Mouse (Mus musculus) lung, embryonic 15.5 days (tissue): ENCODE data around the gene Exosc3. TPM values are rescaled to one million over a fixed set of nuclear protein-coding genes. Genes with fewer than 3 reads are reported as not detected.

Experiments
- ATAC-seq: fragments of 200-750 bp; cut with Nextera tagmentation; 2 replicates; pipeline ENCODE4 v1.8.0; 2017; ENCODE audit warnings: moderate number of reproducible peaks, borderline replicate concordance; ENCODE audit not compliant: low FRiP score, low TSS enrichment; ENCODE audit errors: extremely low read depth
- H3K27ac ChIP-seq: fragments of 300-500 bp; sonication (generic); 2 replicates; pipeline ENCODE4 v1.5.1; 2015; ENCODE audit warnings: moderate library complexity, mild to moderate bottlenecking, inconsistent platforms
- H3K27me3 ChIP-seq: fragments of 300-500 bp; sonication (generic); 2 replicates; pipeline ENCODE4 v1.6.1; 2015; ENCODE audit warnings: inconsistent platforms
- H3K36me3 ChIP-seq: fragments of 300-500 bp; sonication (generic); 2 replicates; pipeline ENCODE4 v1.6.1; 2015; ENCODE audit warnings: inconsistent platforms
- H3K4me1 ChIP-seq: fragments of 300-500 bp; sonication (generic); 2 replicates; pipeline ENCODE4 v1.6.1; 2015; ENCODE audit warnings: inconsistent platforms
- H3K4me2 ChIP-seq: fragments of 300-500 bp; sonication (generic); 2 replicates; pipeline ENCODE4 v1.6.1; 2015; ENCODE audit warnings: inconsistent platforms, mild to moderate bottlenecking, moderate library complexity
- H3K4me3 ChIP-seq: fragments of 300-500 bp; sonication (generic); 2 replicates; pipeline ENCODE4 v1.5.1; 2015; ENCODE audit warnings: mild to moderate bottlenecking, inconsistent platforms
- H3K9ac ChIP-seq: fragments of 300-500 bp; sonication (generic); 2 replicates; pipeline ENCODE4 v1.6.1; 2015; ENCODE audit warnings: inconsistent platforms
- H3K9me3 ChIP-seq: fragments of 300-500 bp; sonication (generic); 2 replicates; pipeline ENCODE4 v1.6.1; 2016; ENCODE audit warnings: inconsistent platforms
- WGBS: fragments of 180-500 bp; shearing (Covaris S2); methylation state at CpG from one replicate; pipeline ENCODE4 v1.1.7; 2015; 5-methylcytosine and 5-hydroxymethylcytosine counted together
- polyA plus RNA-seq: library from polyadenylated mRNA; unstranded; fragments of >200 nt; fragmentation: Nextera tagmentation; extraction: Ambion mirVana; gene quantifications from 2 replicates; pipeline ENCODE4 v1.2.1, GENCODE M21; 2015

The Exosc3 gene
- polyA plus RNA-seq, 1 experiment from 2014 or later, result 82.8 TPM

- H3K27me3 ChIP-seq, result no peaks in the 10 kb centered on the region
- no peak for ATAC-seq
- H3K9me3 ChIP-seq, result no peaks in the 10 kb centered on the region
These were observed 10.1 kb downstream of the Exosc3 start for GRCm38 (mm10) chr4:45332466-45332865.

GRCm38 (mm10) chr4:45331139-45331538 is 11.4 kb downstream of the Exosc3 start:
- Histone ChIP-seq H3K27me3 (no peaks in the 10 kb centered on the region), H3K4me3 (no peak overlapping the region), H3K36me3 (no peaks in the 10 kb centered on the region), H3K4me2 (no peak overlapping the region), H3K9me3 (no peaks in the 10 kb centered on the region), H3K9ac (no peak overlapping the region), H3K27ac (no peak overlapping the region), H3K4me1 (no peaks in the 10 kb centered on the region)
- WGBS, result 54% methylated on average over 7 of the region's 7 CpGs
- ATAC-seq, result no peak

More at GRCm38 (mm10) chr4:45332466-45332865, 10.1 kb downstream of the Exosc3 start:
- Histone ChIP-seq H3K36me3 (no peaks in the 10 kb centered on the region), H3K4me3 (no peak overlapping the region), H3K4me1 (no peaks in the 10 kb centered on the region), H3K4me2 (no peak overlapping the region), H3K9ac (no peak overlapping the region), H3K27ac (no peak overlapping the region)
- 44% methylated on average over 3 of the region's 3 CpGs for WGBS

GRCm38 (mm10) chr4:45320159-45320816 is 22.2 kb downstream of the Exosc3 start:
- Histone ChIP-seq H3K4me2 (peak overlapping the region; percentile 71), H3K4me3 (peak overlapping the region; percentile 99), H3K36me3 (peaks cover 18% of the 10 kb centered on the region; the same call in 1 of the 2 replicates), H3K27ac (peak overlapping the region; percentile 93), H3K9ac (peak overlapping the region; percentile 94), H3K4me1 (peaks cover 18% of the 10 kb centered on the region), H3K9me3 (no peaks in the 10 kb centered on the region), H3K27me3 (peaks cover 10% of the 10 kb centered on the region)
- peak; percentile 91 for ATAC-seq
- whole genome bisulfite sequencing, result under 1% methylated on average over 56 of the region's 56 CpGs

- 100% methylated on average over 2 of the region's 2 CpGs for WGBS
- H3K36me3 ChIP-seq, result peaks cover 30% of the 10 kb centered on the region
- H3K27ac ChIP-seq, result no peak overlapping the region
- no peaks in the 10 kb centered on the region for H3K27me3 ChIP-seq
- no peaks in the 10 kb centered on the region for H3K4me1 ChIP-seq
- H3K9me3 ChIP-seq, result no peaks in the 10 kb centered on the region
- no peak overlapping the region for H3K4me3 ChIP-seq
- ATAC-seq, result no peak
- H3K9ac ChIP-seq, result no peak overlapping the region
- H3K4me2 ChIP-seq, result no peak overlapping the region
These were observed 31.5 kb downstream of the Exosc3 start for GRCm38 (mm10) chr4:45311056-45311455.

GRCm38 (mm10) chr4:45308606-45309005 is 33.9 kb downstream of the Exosc3 start:
- H3K9me3 ChIP-seq, result no peaks in the 10 kb centered on the region
- H3K4me2 ChIP-seq, result no peak overlapping the region
- H3K27me3 ChIP-seq, result no peaks in the 10 kb centered on the region
- WGBS, result 85% methylated on average over 6 of the region's 6 CpGs
- ATAC-seq, result no peak
- no peak overlapping the region for H3K9ac ChIP-seq
- no peak overlapping the region for H3K27ac ChIP-seq
- no peak overlapping the region for H3K4me3 ChIP-seq
- H3K36me3 ChIP-seq, result peaks cover 35% of the 10 kb centered on the region
- H3K4me1 ChIP-seq, result no peaks in the 10 kb centered on the region

GRCm38 (mm10) chr4:45308046-45308445 is 34.5 kb downstream of the Exosc3 start:
- no peak for ATAC-seq
- no peak overlapping the region for H3K4me3 ChIP-seq
- no peaks in the 10 kb centered on the region for H3K27me3 ChIP-seq
- 35% methylated on average over 11 of the region's 11 CpGs for WGBS
- no peaks in the 10 kb centered on the region for H3K4me1 ChIP-seq
- peaks cover 35% of the 10 kb centered on the region for H3K36me3 ChIP-seq
- no peak overlapping the region for H3K9ac ChIP-seq
- no peak overlapping the region for H3K27ac ChIP-seq
- no peaks in the 10 kb centered on the region for H3K9me3 ChIP-seq
- no peak overlapping the region for H3K4me2 ChIP-seq

- H3K27ac ChIP-seq, result no peak overlapping the region
- no peak overlapping the region for H3K4me3 ChIP-seq
- H3K27me3 ChIP-seq, result no peaks in the 10 kb centered on the region
- no peak overlapping the region for H3K9ac ChIP-seq
- no peaks in the 10 kb centered on the region for H3K4me1 ChIP-seq
- WGBS, result 91% methylated on average over 14 of the region's 14 CpGs
- H3K36me3 ChIP-seq, result peaks cover 44% of the 10 kb centered on the region
- no peak for ATAC-seq
- H3K9me3 ChIP-seq, result no peaks in the 10 kb centered on the region
- no peak overlapping the region for H3K4me2 ChIP-seq
These were observed 37.0 kb downstream of the Exosc3 start for GRCm38 (mm10) chr4:45305536-45305935.

GRCm38 (mm10) chr4:45296662-45297564 is 45.6 kb downstream of the Exosc3 start, which contains the start of gene Trmt10b:
Gene Trmt10b, plus strand, starts transcription at chr4:45297127.
- ATAC-seq, result no peak
- H3K27ac ChIP-seq, result no peak within 1 kb of the TSS
- no peaks in the 10 kb centered on the region for H3K9me3 ChIP-seq
- H3K9ac ChIP-seq, result peak within 1 kb of the TSS; percentile 55
- peak within 1 kb of the TSS; percentile 77 for H3K4me3 ChIP-seq
- peaks cover 5% of the 10 kb centered on the region; the same call in 1 of the 2 replicates for H3K36me3 ChIP-seq
- no peaks in the 10 kb centered on the region for H3K27me3 ChIP-seq
- H3K4me1 ChIP-seq, result peaks cover 8% of the 10 kb centered on the region; the same call in 1 of the 2 replicates
- peak within 1 kb of the TSS; percentile 67 for H3K4me2 ChIP-seq
- WGBS, result 18% methylated on average over 27 of the region's 27 CpGs

- Histone ChIP-seq H3K27me3 (no peaks in the 10 kb centered on the region), H3K9me3 (no peaks in the 10 kb centered on the region), H3K4me1 (no peaks in the 10 kb centered on the region), H3K4me3 (no peak overlapping the region), H3K9ac (no peak overlapping the region), H3K4me2 (no peak overlapping the region), H3K36me3 (no peaks in the 10 kb centered on the region), H3K27ac (no peak overlapping the region)
- WGBS, result 75% methylated on average over 5 of the region's 5 CpGs
- no peak for ATAC-seq
These were observed 54.6 kb downstream of the Exosc3 start for GRCm38 (mm10) chr4:45287906-45288305.

- no peak overlapping the region for H3K9ac ChIP-seq
- 47% methylated on average over 3 of the region's 3 CpGs for WGBS
- H3K4me1 ChIP-seq, result no peaks in the 10 kb centered on the region
- H3K27me3 ChIP-seq, result no peaks in the 10 kb centered on the region
- no peak for ATAC-seq
- no peak overlapping the region for H3K4me3 ChIP-seq
- no peak overlapping the region for H3K4me2 ChIP-seq
- H3K9me3 ChIP-seq, result no peaks in the 10 kb centered on the region
- H3K36me3 ChIP-seq, result no peaks in the 10 kb centered on the region
- no peak overlapping the region for H3K27ac ChIP-seq
These were observed 56.2 kb downstream of the Exosc3 start for GRCm38 (mm10) chr4:45286318-45286717.

- H3K27me3 ChIP-seq, result no peaks in the 10 kb centered on the region
- no peaks in the 10 kb centered on the region for H3K9me3 ChIP-seq
- no peak overlapping the region for H3K27ac ChIP-seq
- H3K4me3 ChIP-seq, result no peak overlapping the region
- ATAC-seq, result no peak
- no peaks in the 10 kb centered on the region for H3K4me1 ChIP-seq
- no peak overlapping the region for H3K4me2 ChIP-seq
- H3K36me3 ChIP-seq, result no peaks in the 10 kb centered on the region
- 16% methylated on average over 4 of the region's 4 CpGs for WGBS
- no peak overlapping the region for H3K9ac ChIP-seq
These were observed 62.5 kb downstream of the Exosc3 start for GRCm38 (mm10) chr4:45279981-45280548.

GRCm38 (mm10) chr4:45279292-45279691 is 63.2 kb downstream of the Exosc3 start:
- H3K9me3 ChIP-seq, result no peaks in the 10 kb centered on the region
- no peak overlapping the region for H3K27ac ChIP-seq
- WGBS, result 53% methylated on average over 8 of the region's 8 CpGs
- no peaks in the 10 kb centered on the region for H3K36me3 ChIP-seq
- no peaks in the 10 kb centered on the region for H3K27me3 ChIP-seq
- H3K4me3 ChIP-seq, result no peak overlapping the region
- H3K4me1 ChIP-seq, result no peaks in the 10 kb centered on the region
- no peak overlapping the region for H3K4me2 ChIP-seq
- 0 out of 2 replicates have a peak, but pooled peaks have one; percentile 55 for ATAC-seq
- no peak overlapping the region for H3K9ac ChIP-seq
